Mouse (Mus musculus) heart, adult 2 months (tissue): ENCODE measurements at regions not wholly inside any gene's neighbourhood (a gene's known extent, or its start where the extent isn't known, plus 50 kb on each side); places are given as distances from the start of the nearest gene placed in this dataset.

ENCODE experiments used
- CTCF ChIP-seq: fragments of 200-600 bp; IDR thresholded peaks from 2 replicates; pipeline ENCODE4 v1.8.1; 2022; ENCODE audit warnings: antibody characterized with exemption, mild to moderate bottlenecking, moderate library complexity
- POLR2A ChIP-seq: fragments of 200-500 bp; IDR thresholded peaks from 2 replicates; pipeline ENCODE4 v1.6.1; 2011; ENCODE audit warnings: mild to moderate bottlenecking, low read depth, low read length, control low read depth; ENCODE audit not compliant: insufficient read depth

DNA sequence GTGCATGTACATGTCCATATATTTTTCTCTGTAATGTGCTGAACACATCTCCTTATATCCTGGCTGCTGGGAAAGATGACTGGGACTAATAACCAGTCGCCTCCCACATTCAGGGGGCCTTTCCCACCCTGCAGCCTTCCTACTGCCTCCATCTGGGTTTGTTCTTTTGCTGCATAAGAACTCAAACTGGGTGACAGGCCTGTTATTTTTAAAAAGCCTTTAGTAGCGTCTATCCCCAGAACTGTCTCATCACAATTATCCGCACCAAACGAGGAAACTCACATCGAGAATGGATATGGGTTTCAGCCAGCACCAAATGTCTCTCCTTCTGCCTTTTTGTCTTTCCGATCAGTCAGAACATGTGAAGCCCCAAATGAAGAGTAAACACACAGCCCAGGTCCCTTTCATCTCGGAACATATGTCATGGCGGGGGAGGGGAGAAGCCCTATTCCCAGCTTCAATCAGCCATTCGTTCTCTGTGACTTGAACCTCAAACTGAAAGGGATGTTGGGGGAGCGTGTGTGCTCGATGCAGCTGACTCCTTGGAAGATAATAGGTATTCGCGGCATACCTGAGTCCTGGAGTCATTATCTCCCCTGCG, 128.3 kb upstream of the Noct start:
- TF ChIP-seq CTCF (no peak), POLR2A (no peak)
